Mouse (Mus musculus): Measurements from ENCODE around the gene Rdh13. TPM values are rescaled to one million over a fixed set of nuclear protein-coding genes. Genes with fewer than 3 reads are reported as not detected.

Gene Rdh13
- 30.1 and 37.9 TPM in 2 replicates for polyA plus RNA-seq (2014; fragmentation: Nextera tagmentation; extraction: Ambion mirVana)

- DNase-seq (ENCODE audit: low spot score): peak; percentile 94
- H3K4me1 ChIP-seq (ENCODE audit: control insufficient read depth, insufficient read depth, low read length): no peaks in the 10 kb centered on the region
- under 1% methylated on average over 35 of the region's 35 CpGs for WGBS
- H3K27ac ChIP-seq (ENCODE audit: low read depth, low read length): peak within 1 kb of the TSS; percentile 44; the same call in 1 of the 2 replicates
- peak; percentile 95 for ATAC-seq
- H3K36me3 ChIP-seq (ENCODE audit: control insufficient read depth, insufficient read depth, low read length): peaks cover 29% of the 10 kb centered on the region
- no peaks in the 10 kb centered on the region for H3K27me3 ChIP-seq (replicated peaks; ENCODE audit: control insufficient read depth, insufficient read depth, low read length)
- peak within 1 kb of the TSS; percentile 74 for H3K9ac ChIP-seq (ENCODE audit: low read length)
- no peaks in the 10 kb centered on the region for H3K9me3 ChIP-seq (replicated peaks; ENCODE audit: control insufficient read depth, low read length)
- H3K4me3 ChIP-seq (ENCODE audit: low read depth, low read length): peak within 1 kb of the TSS; percentile 65
- H3K4me2 ChIP-seq (ENCODE audit: low read length): peak within 1 kb of the TSS; percentile 66
These were observed at the start of gene Rdh13 for GRCm38 (mm10) chr7:4445216-4445791. Gene Rdh13 (minus strand): TSS chr7:4445649.

- 93% methylated on average over 1 of the region's 1 CpGs for WGBS
- no peak overlapping the region for H3K4me3 ChIP-seq (ENCODE audit: low read depth, low read length)
- no peak overlapping the region for H3K4me2 ChIP-seq (ENCODE audit: low read length)
- no peak overlapping the region for H3K27ac ChIP-seq (ENCODE audit: low read depth, low read length)
- H3K9ac ChIP-seq (ENCODE audit: low read length): no peak overlapping the region
- H3K9me3 ChIP-seq (replicated peaks; ENCODE audit: control insufficient read depth, low read length): no peaks in the 10 kb centered on the region
- peaks cover 10% of the 10 kb centered on the region for H3K4me1 ChIP-seq (ENCODE audit: control insufficient read depth, insufficient read depth, low read length)
- H3K27me3 ChIP-seq (replicated peaks; ENCODE audit: control insufficient read depth, insufficient read depth, low read length): no peaks in the 10 kb centered on the region
- peaks cover 63% of the 10 kb centered on the region for H3K36me3 ChIP-seq (ENCODE audit: control insufficient read depth, insufficient read depth, low read length)
- ATAC-seq (no peak), DNase-seq (ENCODE audit: low spot score) (no peak)
These were observed 48.5 kb upstream of the Rdh13 start for GRCm38 (mm10) chr7:4493991-4494390.

GRCm38 (mm10) chr7:4492284-4493224 lies 47.1 kb upstream of the Rdh13 start:
- ATAC-seq (no peak), DNase-seq (ENCODE audit: low spot score) (no peak)
- WGBS: 93% methylated on average over 13 of the region's 13 CpGs
- H3K27ac ChIP-seq (ENCODE audit: low read depth, low read length): no peak overlapping the region
- H3K9ac ChIP-seq (ENCODE audit: low read length): no peak overlapping the region
- H3K4me2 ChIP-seq (ENCODE audit: low read length): no peak overlapping the region
- H3K9me3 ChIP-seq (replicated peaks; ENCODE audit: control insufficient read depth, low read length): no peaks in the 10 kb centered on the region
- H3K27me3 ChIP-seq (replicated peaks; ENCODE audit: control insufficient read depth, insufficient read depth, low read length): no peaks in the 10 kb centered on the region
- no peaks in the 10 kb centered on the region for H3K4me1 ChIP-seq (ENCODE audit: control insufficient read depth, insufficient read depth, low read length)
- peaks cover 71% of the 10 kb centered on the region for H3K36me3 ChIP-seq (ENCODE audit: control insufficient read depth, insufficient read depth, low read length)
- no peak overlapping the region for H3K4me3 ChIP-seq (ENCODE audit: low read depth, low read length)

- no peak overlapping the region for H3K4me3 ChIP-seq (ENCODE audit: low read depth, low read length)
- ATAC-seq: no peak
- 91% methylated on average over 6 of the region's 6 CpGs for WGBS
- H3K4me1 ChIP-seq (ENCODE audit: control insufficient read depth, insufficient read depth, low read length): no peaks in the 10 kb centered on the region
- no peak overlapping the region for H3K4me2 ChIP-seq (ENCODE audit: low read length)
- peaks cover 66% of the 10 kb centered on the region for H3K36me3 ChIP-seq (ENCODE audit: control insufficient read depth, insufficient read depth, low read length)
- no peak overlapping the region for H3K27ac ChIP-seq (ENCODE audit: low read depth, low read length)
- H3K9me3 ChIP-seq (replicated peaks; ENCODE audit: control insufficient read depth, low read length): no peaks in the 10 kb centered on the region
- no peaks in the 10 kb centered on the region for H3K27me3 ChIP-seq (replicated peaks; ENCODE audit: control insufficient read depth, insufficient read depth, low read length)
- no peak overlapping the region for H3K9ac ChIP-seq (ENCODE audit: low read length)
- DNase-seq (ENCODE audit: low spot score): no peak
These were observed 45.9 kb upstream of the Rdh13 start for GRCm38 (mm10) chr7:4491308-4491707.

GRCm38 (mm10) chr7:4482281-4482680 lies 36.8 kb upstream of the Rdh13 start:
- WGBS: 88% methylated on average over 12 of the region's 12 CpGs
- H3K4me1 ChIP-seq (ENCODE audit: control insufficient read depth, insufficient read depth, low read length): peaks cover 13% of the 10 kb centered on the region; the same call in 1 of the 2 replicates

GRCm38 (mm10) chr7:4479674-4480073 lies 34.2 kb upstream of the Rdh13 start:
- Histone ChIP-seq H3K9me3 (replicated peaks; ENCODE audit: control insufficient read depth, low read length) (no peaks in the 10 kb centered on the region), H3K4me3 (ENCODE audit: low read depth, low read length) (no peak overlapping the region), H3K4me2 (ENCODE audit: low read length) (no peak overlapping the region), H3K9ac (ENCODE audit: low read length) (no peak overlapping the region), H3K27me3 (replicated peaks; ENCODE audit: control insufficient read depth, insufficient read depth, low read length) (peaks cover 11% of the 10 kb centered on the region; the same call in 1 of the 2 replicates), H3K36me3 (ENCODE audit: control insufficient read depth, insufficient read depth, low read length) (peaks cover 39% of the 10 kb centered on the region), H3K27ac (ENCODE audit: low read depth, low read length) (no peak overlapping the region), H3K4me1 (ENCODE audit: control insufficient read depth, insufficient read depth, low read length) (peaks cover 13% of the 10 kb centered on the region; the same call in 1 of the 2 replicates)
- ATAC-seq: no peak
- 20% methylated on average over 6 of the region's 6 CpGs for WGBS
- peak; percentile 53 for DNase-seq (ENCODE audit: low spot score)

More at GRCm38 (mm10) chr7:4482281-4482680, 36.8 kb upstream of the Rdh13 start:
- Histone ChIP-seq H3K36me3 (ENCODE audit: control insufficient read depth, insufficient read depth, low read length) (peaks cover 58% of the 10 kb centered on the region), H3K9ac (ENCODE audit: low read length) (no peak overlapping the region), H3K27ac (ENCODE audit: low read depth, low read length) (no peak overlapping the region), H3K4me3 (ENCODE audit: low read depth, low read length) (no peak overlapping the region), H3K27me3 (replicated peaks; ENCODE audit: control insufficient read depth, insufficient read depth, low read length) (no peaks in the 10 kb centered on the region), H3K9me3 (replicated peaks; ENCODE audit: control insufficient read depth, low read length) (no peaks in the 10 kb centered on the region), H3K4me2 (ENCODE audit: low read length) (no peak overlapping the region)
- no peak for ATAC-seq
- no peak for DNase-seq (ENCODE audit: low spot score)

GRCm38 (mm10) chr7:4478796-4479291 lies 33.4 kb upstream of the Rdh13 start:
- Histone ChIP-seq H3K9ac (ENCODE audit: low read length) (peak overlapping the region; percentile 58), H3K4me2 (ENCODE audit: low read length) (peak overlapping the region; percentile 92), H3K27me3 (replicated peaks; ENCODE audit: control insufficient read depth, insufficient read depth, low read length) (peaks cover 15% of the 10 kb centered on the region), H3K9me3 (replicated peaks; ENCODE audit: control insufficient read depth, low read length) (no peaks in the 10 kb centered on the region), H3K4me3 (ENCODE audit: low read depth, low read length) (peak overlapping the region; percentile 40), H3K4me1 (ENCODE audit: control insufficient read depth, insufficient read depth, low read length) (peaks cover 13% of the 10 kb centered on the region; the same call in 1 of the 2 replicates), H3K27ac (ENCODE audit: low read depth, low read length) (no peak overlapping the region), H3K36me3 (ENCODE audit: control insufficient read depth, insufficient read depth, low read length) (peaks cover 31% of the 10 kb centered on the region)
- WGBS: 1% methylated on average over 16 of the region's 16 CpGs
- DNase-seq (ENCODE audit: low spot score) (no peak), ATAC-seq (peak; percentile 32)

GRCm38 (mm10) chr7:4478021-4478795 lies 32.8 kb upstream of the Rdh13 start:
- peak; percentile 97 for ATAC-seq
- Histone ChIP-seq H3K4me2 (ENCODE audit: low read length) (peak overlapping the region; percentile 92), H3K4me3 (ENCODE audit: low read depth, low read length) (peak overlapping the region; percentile 40), H3K4me1 (ENCODE audit: control insufficient read depth, insufficient read depth, low read length) (peaks cover 13% of the 10 kb centered on the region; the same call in 1 of the 2 replicates), H3K36me3 (ENCODE audit: control insufficient read depth, insufficient read depth, low read length) (peaks cover 25% of the 10 kb centered on the region), H3K9ac (ENCODE audit: low read length) (peak overlapping the region; percentile 58), H3K27me3 (replicated peaks; ENCODE audit: control insufficient read depth, insufficient read depth, low read length) (peaks cover 22% of the 10 kb centered on the region), H3K27ac (ENCODE audit: low read depth, low read length) (peak overlapping the region; percentile 58; the same call in 1 of the 2 replicates), H3K9me3 (replicated peaks; ENCODE audit: control insufficient read depth, low read length) (no peaks in the 10 kb centered on the region)
- peak; percentile 93 for DNase-seq (ENCODE audit: low spot score)
- WGBS: under 1% methylated on average over 39 of the region's 39 CpGs
